Mouse (Mus musculus): Measurements from ENCODE around the gene Myh7. TPM values are rescaled to one million over a fixed set of nuclear protein-coding genes. Genes with fewer than 3 reads are reported as not detected.

Gene Myh7
- total RNA-seq (2023), result not detected

DNA sequence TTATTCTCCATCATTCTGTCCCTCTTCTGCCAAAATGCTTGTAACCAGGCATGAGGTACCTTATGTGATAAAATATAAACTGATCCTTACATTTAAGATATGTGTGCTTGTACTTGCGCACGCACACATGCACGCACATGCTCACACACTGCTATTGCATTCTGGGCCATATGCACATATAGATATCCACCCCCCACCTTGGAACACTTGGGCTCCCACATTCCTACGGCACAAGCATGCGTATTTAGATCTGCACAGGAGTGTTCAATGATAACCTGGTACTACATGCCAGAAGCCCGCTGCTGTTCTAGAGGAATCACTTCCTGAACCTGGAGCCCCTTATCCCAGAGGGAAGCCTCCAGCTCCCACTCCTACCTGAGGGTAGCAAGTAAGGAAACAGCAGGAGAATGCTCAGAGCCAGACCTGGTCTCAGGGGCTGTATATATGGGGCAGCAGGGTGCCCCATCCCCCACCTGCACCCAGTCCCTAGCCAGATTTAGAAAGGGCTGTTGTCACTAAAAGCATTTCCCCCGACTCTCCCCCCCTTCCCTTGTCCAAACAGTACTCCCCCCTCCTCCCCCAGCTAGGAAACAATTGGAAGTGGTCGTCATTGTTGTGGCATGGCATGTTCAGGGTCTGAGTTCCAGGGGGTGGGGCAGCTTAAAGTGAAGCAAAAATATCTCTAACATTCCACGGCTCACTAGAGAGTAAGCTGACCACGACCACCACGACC is at the start of gene Myh7:
Gene Myh7, minus strand, starts transcription at position 491 of the 733 bp plus-strand sequence.

DNA sequence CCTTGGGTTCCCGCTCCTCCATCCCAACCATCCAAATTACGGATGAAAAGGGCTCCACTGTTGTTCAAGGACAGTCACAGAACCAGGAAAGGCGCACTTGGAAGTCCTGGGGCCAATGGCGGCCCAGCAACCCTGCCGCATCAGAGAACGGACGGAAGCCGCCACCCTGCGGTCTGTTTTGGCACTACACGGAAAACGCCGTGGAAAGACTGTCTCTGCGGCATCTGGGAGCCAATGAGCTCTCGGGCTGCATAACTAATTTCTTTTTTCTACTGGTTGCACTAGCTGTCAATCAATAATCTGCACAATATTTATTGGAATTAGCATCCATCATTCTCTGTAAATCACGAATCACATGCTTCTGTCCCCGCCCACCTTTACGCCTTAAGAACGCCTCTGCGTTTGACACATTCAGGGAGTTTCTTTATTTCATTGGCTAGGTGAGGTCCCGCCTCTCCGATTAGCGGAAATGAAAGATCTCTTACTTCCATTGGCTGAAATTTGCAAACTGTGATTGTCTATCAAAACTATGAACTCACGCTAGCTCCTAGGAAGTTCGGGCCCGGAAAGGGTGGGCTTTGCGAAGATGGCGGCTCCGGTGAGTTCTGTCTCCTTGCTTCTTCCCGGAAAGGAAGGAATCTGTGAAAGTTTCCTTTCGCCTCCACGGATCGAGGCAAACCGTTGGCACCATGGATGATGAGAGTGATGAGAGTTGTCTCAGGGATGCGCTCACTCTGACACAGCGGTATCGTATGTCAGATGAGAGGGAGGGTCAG is 20.8 kb upstream of the Myh7 start, which contains the start of gene Ngdn:
Gene Ngdn, plus strand, starts transcription at position 464 of the 776 bp plus-strand sequence.

DNA sequence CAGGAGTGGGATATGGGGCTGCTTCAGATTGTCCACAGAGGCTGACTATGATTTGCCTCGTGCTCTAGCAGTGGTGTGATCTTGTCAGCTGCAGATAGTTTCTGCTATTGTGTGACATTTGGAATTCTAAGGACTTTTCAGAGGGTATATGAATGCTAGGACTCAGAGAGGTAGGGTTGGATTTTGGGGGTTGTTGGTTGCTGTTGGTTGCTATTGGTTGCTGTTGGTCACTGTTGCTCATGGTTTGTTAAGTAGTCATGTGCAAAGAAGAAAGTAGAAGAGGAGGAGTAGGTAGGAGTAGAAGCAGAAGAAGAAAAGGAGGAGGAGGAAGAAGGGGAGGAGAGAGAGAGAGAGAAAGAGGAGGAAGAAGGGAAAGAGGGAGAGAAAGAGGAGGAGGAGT is 17.8 kb downstream of the Myh7 start, which contains the start of gene Gm17428:
Gene Gm17428, plus strand, starts transcription at position 301 of the 400 bp plus-strand sequence.

DNA sequence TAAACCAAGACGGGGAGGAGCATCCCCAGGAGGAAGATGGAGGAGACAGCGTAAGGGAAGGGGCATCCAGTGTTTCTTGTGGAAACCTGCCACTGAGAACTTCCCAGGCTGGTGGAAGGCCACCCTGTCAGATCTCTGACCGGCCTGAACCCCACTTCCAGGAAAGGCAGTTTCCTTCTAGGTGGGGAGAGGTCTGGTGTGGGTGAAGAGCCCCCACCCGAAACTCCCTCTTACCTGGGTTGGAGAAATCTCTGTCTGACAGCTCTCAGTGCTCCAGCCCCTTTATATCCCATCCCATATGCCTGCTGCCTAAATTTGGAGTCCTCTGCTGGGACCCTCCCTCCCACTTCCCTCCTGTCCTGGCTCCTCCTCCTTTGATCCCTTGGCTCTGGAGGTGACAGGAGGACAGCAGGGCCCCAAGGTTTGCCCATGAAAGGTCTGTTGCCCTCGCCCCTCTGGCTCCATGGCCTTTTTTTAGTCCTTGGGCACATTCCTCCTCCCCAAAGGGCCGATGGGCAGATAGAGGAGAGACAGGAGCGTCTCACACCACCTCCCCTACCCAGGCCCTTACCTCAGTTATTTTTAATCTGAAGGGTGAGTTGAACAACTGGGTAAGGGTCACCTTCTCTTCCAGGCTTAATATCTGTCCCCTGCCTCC is 28.0 kb downstream of the Myh7 start, which contains the start of gene Myh6:
Gene Myh6, minus strand, starts transcription at position 608 of the 658 bp plus-strand sequence.

DNA sequence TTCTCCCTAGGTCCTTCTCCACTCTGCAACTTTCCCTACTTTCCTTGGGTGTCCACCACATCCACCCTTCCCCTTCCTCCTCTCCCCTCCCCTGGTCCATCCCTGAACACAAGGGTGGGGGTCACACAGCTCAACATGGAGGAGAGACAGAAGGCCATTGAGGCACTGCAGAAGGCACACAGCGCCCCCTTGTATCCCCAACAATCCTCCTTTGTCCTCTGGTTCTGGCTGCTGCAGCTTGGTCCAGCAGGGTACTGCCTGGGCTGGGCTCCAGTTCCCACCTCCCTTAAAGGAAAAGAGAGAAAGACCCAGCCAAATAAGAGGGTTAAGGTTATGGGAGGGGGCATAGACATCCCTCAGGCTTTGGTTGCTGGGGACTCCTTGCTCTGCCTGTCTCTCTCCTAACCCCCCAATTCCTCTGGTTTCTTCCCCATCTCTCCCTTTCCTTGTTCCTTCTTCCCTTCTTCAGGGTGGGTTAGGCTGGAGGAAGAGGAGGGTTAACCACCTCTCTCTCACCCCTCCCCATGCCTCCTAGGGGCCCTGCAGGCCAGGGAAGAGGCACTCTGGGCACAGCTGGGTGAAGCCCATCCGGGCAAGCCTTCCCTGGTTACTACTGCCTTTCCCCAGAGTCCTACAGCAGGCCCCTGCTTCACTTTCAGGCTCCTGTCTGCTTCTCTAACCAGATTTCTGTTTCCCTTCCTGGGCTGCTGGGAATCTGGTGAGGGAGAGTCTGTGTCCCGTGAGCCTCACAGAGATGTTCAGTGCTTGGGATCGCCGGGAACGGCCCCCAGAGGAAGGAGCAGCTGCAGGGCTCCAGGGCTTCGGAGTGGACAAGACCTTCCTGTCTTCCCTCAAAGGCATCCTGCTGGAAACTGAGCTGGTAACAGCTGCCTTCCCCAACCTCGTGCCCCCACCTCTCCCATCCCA is 58.3 kb downstream of the Myh7 start, which contains the start of gene Cmtm5:
Gene Cmtm5, plus strand, starts transcription at position 358 of the 927 bp plus-strand sequence.

DNA sequence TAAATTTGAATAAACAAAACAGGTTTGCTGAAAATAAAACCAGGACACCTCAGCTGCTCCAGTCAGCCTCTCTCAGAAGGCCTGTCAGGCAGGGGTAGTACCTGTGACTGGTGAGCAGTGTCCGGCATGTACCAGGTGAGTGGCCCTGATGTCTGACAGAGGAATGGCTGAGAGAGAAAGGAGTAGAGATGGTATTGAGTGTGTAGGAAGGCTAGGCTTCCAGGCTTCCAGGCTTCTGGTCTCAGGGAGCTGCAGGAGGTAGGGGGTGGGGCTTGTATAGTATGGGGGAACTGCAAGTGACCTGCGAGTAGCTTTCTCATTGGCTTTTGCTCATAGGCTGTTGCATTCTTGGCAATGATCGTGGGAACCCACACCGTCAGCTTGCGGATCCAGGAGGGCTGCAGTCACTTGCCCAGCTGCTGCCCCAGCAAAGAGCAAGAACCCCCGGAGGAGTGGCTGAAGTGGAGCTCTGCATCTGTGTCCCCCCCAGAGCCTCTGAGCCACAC is 61.7 kb downstream of the Myh7 start, which contains the start of gene Il25:
Gene Il25, plus strand, starts transcription at position 51 of the 506 bp plus-strand sequence.

DNA sequence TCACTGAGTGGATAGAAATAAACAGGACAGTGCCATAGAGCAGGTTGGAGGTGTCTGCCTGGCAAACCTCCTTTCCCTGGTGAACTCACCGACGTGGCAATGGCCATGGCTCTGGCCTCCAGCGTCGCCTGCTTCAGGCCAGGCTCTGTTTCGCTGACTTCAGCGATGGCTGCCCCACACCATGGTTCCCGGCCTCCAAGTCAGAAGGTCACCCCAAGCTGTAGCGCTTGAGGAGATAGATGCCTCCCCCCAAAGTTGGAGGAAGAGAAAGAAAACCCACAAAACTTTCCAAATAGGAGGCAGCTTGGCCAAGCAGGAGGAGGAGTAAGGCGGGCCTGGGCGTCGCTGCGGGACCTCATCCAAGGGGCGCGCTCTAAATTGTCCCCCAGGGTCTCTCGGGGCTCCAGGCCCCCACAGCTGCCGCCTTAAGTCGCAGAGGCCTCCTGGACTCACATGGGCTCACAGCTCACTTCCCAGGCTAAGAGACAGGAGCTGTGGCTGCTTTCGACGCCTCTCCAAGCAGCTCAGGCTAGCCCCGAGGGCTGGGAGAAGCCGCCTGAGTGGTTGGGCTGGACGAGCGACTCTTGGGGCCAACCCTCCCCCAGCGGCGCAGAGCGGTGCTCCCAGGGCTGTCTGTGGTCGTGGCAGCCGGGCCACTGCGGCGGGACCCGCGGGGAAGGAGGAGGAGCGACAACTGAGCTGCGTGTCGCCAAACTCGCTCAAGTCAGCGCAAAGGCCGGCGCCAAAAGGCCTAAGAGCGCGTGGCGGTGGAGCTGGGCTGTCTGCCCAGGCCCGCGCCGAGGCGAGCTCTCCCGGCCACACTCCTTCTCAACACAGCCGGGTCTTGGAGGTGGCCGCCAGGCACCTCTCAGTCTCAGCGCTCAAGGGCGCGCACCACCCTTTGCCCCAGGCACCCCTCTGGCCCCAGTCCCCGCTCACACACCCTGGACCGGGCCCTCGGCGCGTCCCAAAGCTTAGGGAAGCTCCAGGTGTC is 68.8 kb downstream of the Myh7 start, which contains the start of gene Efs:
Gene Efs, minus strand, starts transcription at position 778 of the 994 bp plus-strand sequence.

Other genes starting within 250 kb of the Myh7 start
- gene Slc7a8, start 212.7 kb downstream of the Myh7 start, total RNA-seq (2023), result 0.86 TPM
- gene Rnf212b, start 180.5 kb downstream of the Myh7 start, total RNA-seq (2023), result not detected
- 10.6 TPM for gene Homez, start 123.7 kb downstream of the Myh7 start, total RNA-seq (2023)
- 10.2 TPM for gene Ppp1r3e, start 117.1 kb downstream of the Myh7 start, total RNA-seq (2023)
- 3.5 TPM for gene Bcl2l2, start 111.2 kb downstream of the Myh7 start, total RNA-seq (2023)
- not detected for gene Gm20521, start 111.2 kb downstream of the Myh7 start, total RNA-seq (2023)
- 273 TPM for gene Pabpn1, start 102.1 kb downstream of the Myh7 start, total RNA-seq (2023)
- 2.3 TPM for gene Slc22a17, start 81.5 kb downstream of the Myh7 start, total RNA-seq (2023)
- gene Efs, start 68.5 kb downstream of the Myh7 start, total RNA-seq (2023), result not detected
- not detected for gene Il25, start 61.9 kb downstream of the Myh7 start, total RNA-seq (2023)
- gene Cmtm5, start 58.4 kb downstream of the Myh7 start, total RNA-seq (2023), result not detected
- gene Myh6, start 27.7 kb downstream of the Myh7 start, total RNA-seq (2023), result not detected
- not detected for gene Gm17428, start 17.7 kb downstream of the Myh7 start, total RNA-seq (2023)
- 82.5 TPM for gene Ngdn, start 20.8 kb upstream of the Myh7 start, total RNA-seq (2023)
- gene Zfhx2, start 97.7 kb upstream of the Myh7 start, total RNA-seq (2023), result 24.8 TPM
- 5.9 TPM for gene Thtpa, start 100.2 kb upstream of the Myh7 start, total RNA-seq (2023)
- 123 TPM for gene Ap1g2, start 112.0 kb upstream of the Myh7 start, total RNA-seq (2023)
- gene Jph4, start 122.3 kb upstream of the Myh7 start, total RNA-seq (2023), result not detected
- gene Dhrs2, start 227.4 kb upstream of the Myh7 start, total RNA-seq (2023), result not detected